Comparison of ENCODE assay signal across 8 mouse cellular contexts in the genomic region with DNA sequence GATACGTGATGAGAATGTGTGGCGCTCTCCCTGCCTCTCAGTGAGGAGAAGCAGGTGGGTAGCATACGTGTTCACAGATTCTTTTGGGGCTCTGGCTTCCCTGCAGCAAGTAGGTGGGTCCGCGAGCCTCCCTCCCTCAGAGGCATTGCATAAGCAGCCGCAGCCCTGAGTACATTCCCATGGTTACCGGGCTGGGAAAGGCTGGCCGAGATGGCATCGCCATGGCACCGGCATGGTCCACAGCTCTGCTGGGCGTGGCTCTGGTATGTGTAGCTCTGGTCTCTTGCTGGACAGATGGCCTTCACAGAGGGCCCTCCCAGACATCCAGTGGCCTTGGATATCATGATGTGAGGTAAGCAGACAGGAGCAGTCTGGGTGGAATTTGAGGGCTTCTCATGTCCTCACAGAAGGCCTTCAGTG. TPM values are rescaled to one million over a fixed set of nuclear protein-coding genes. Genes with fewer than 3 reads are reported as not detected.
A peak's percentile ranks its signal among the peaks of the same experiment; 100 is the strongest.
DNase-seq lines count a peak whose midpoint lies in the region; ATAC-seq and TF ChIP-seq lines count a peak whose summit lies in the region.

No protein-coding gene starts in this region.

- H3K27me3 ChIP-seq in embryonic facial prominence, embryonic 10.5 days (replicated peaks; ENCODE audit: low read depth, poor library complexity, severe bottlenecking), result peaks cover 22% of the 10 kb centered on the region; the same call in 1 of the 2 replicates
- no peaks in the 10 kb centered on the region for H3K27me3 ChIP-seq in neural tube, embryonic 15.5 days (replicated peaks)
- H3K27me3 ChIP-seq in thymus, adult 2 months (ENCODE audit: control insufficient read depth, insufficient read depth, low read length), result no peaks in the 10 kb centered on the region

- DNase-seq in 3134 (ENCODE audit: extremely low read depth, insufficient read length, low spot score) (peak; percentile 58), MN1 (ENCODE audit: low spot score) (peak; percentile 76)
- no peak for DNase-seq in embryonic facial prominence, embryonic 10.5 days (ENCODE audit: low spot score)
- DNase-seq in heart, postnatal 36 days, result peak; percentile 35 to 70
- peak; percentile 65 to 91 for DNase-seq in left cerebral cortex, adult 8-10 months (ENCODE audit: low spot score in 2 of 2)
- no peak for DNase-seq in thymus, adult 2 months
- no peak for DNase-seq in kidney, postnatal 25 days

- no peaks in the 10 kb centered on the region for H3K9me3 ChIP-seq in embryonic facial prominence, embryonic 10.5 days
- H3K9me3 ChIP-seq in neural tube, embryonic 15.5 days (replicated peaks), result no peaks in the 10 kb centered on the region

- H3K36me3 ChIP-seq in embryonic facial prominence, embryonic 10.5 days (replicated peaks), result no peaks in the 10 kb centered on the region
- no peaks in the 10 kb centered on the region for H3K36me3 ChIP-seq in neural tube, embryonic 15.5 days
- no peaks in the 10 kb centered on the region for H3K36me3 ChIP-seq in thymus, adult 2 months (ENCODE audit: control insufficient read depth, insufficient read depth, low read length)

- 81% methylated on average over 11 of the region's 11 CpGs for WGBS in embryonic facial prominence, embryonic 10.5 days
- WGBS in neural tube, embryonic 15.5 days, result 49% methylated on average over 11 of the region's 11 CpGs
- WGBS in thymus, adult 2 months, result 89% methylated on average over 11 of the region's 11 CpGs

- H3K4me3 ChIP-seq in embryonic facial prominence, embryonic 10.5 days, result no peak overlapping the region
- H3K4me3 ChIP-seq in neural tube, embryonic 15.5 days (replicated peaks), result no peak overlapping the region
- no peak overlapping the region for H3K4me3 ChIP-seq in thymus, adult 2 months (ENCODE audit: control insufficient read depth, insufficient read depth, low read length)

- intact Hi-C loops in heart, postnatal 36 days (cut with DNase I), result loop anchor here (5.0 kb wide), 1 partner anchor 56 kb away; a partner anchor contains a TSS

- TF ChIP-seq POLR2A in thymus, adult 2 months (IDR thresholded peaks at IDR 0.05; ENCODE audit: control insufficient read depth, extremely low read depth, insufficient read depth, low read length, poor library complexity), result no peak

- H3K4me1 ChIP-seq in embryonic facial prominence, embryonic 10.5 days, result peaks cover 31% of the 10 kb centered on the region
- peaks cover 50% of the 10 kb centered on the region for H3K4me1 ChIP-seq in neural tube, embryonic 15.5 days
- no peaks in the 10 kb centered on the region for H3K4me1 ChIP-seq in thymus, adult 2 months (replicated peaks; ENCODE audit: control insufficient read depth, insufficient read depth, low read length)

- no peak overlapping the region for H3K4me2 ChIP-seq in neural tube, embryonic 15.5 days

- H3K9ac ChIP-seq in neural tube, embryonic 15.5 days (replicated peaks), result no peak overlapping the region

- peak; percentile 54; the same call in 1 of the 2 replicates for ATAC-seq in neural tube, embryonic 15.5 days (ENCODE audit: low FRiP score)

- H3K27ac ChIP-seq in embryonic facial prominence, embryonic 10.5 days (replicated peaks), result 0 out of 2 replicates have a peak overlapping the region, but pooled peaks have one; percentile 40
- peak overlapping the region; percentile 70 for H3K27ac ChIP-seq in neural tube, embryonic 15.5 days (replicated peaks)
- H3K27ac ChIP-seq in thymus, adult 2 months (ENCODE audit: control insufficient read depth, insufficient read depth, low read length), result no peak overlapping the region

- TF ChIP-seq CTCF in thymus, adult 2 months (IDR thresholded peaks at IDR 0.05; ENCODE audit: borderline replicate concordance, control insufficient read depth, extremely low read depth, insufficient read depth, low read length, poor library complexity), result no peak

RNA-seq across cellular contexts. Expression of a gene that starts 20.5 kb away (rescaled TPM):
- not detected in 2 replicates for polyA plus RNA-seq in embryonic facial prominence, embryonic 10.5 days (2016; fragmentation: Nextera tagmentation; extraction: Ambion mirVana)
- total RNA-seq in heart, postnatal 36 days (2021), result not detected
- total RNA-seq in left cerebral cortex, adult 8-10 months (2022), result not detected
- polyA plus RNA-seq in neural tube, embryonic 15.5 days (2015; fragmentation: Nextera tagmentation; extraction: Ambion mirVana), result not detected in 2 replicates
- 0.32 and 0.74 TPM in 2 replicates for polyA plus RNA-seq in thymus, adult 2 months (2012; rRNA removed)

RNA-seq across cellular contexts. Expression of a gene that starts 55.1 kb away (rescaled TPM):
- 4.4 and 9.7 TPM in 2 replicates for polyA plus RNA-seq in embryonic facial prominence, embryonic 10.5 days (2016; fragmentation: Nextera tagmentation; extraction: Ambion mirVana)
- 1 to 10 TPM; 3.8 to 4.6 TPM for total RNA-seq in heart, postnatal 36 days (2021)
- total RNA-seq in left cerebral cortex, adult 8-10 months (2022), result 100 to 1,000 TPM; 119 to 131 (median 123) TPM
- 51.1 and 55.5 TPM in 2 replicates for polyA plus RNA-seq in neural tube, embryonic 15.5 days (2015; fragmentation: Nextera tagmentation; extraction: Ambion mirVana)
- polyA plus RNA-seq in thymus, adult 2 months (2012; rRNA removed), result 1.1 and 1.8 TPM in 2 replicates

Comparison
In these comparisons a context has a peak if more than half of its experiments do, and no peak if none do; other contexts are left out.
1. DNase-seq: peak in 3134 (single experiment), MN1 (single experiment), heart, postnatal 36 days (2 of 2) and left cerebral cortex, adult 8-10 months (2 of 2); none in embryonic facial prominence, embryonic 10.5 days (single experiment), thymus, adult 2 months (single experiment) and kidney, postnatal 25 days (0 of 2).